Mouse (Mus musculus) heart, embryonic 11.5 days (tissue): ENCODE data around the gene P3h2. TPM values are rescaled to one million over a fixed set of nuclear protein-coding genes. Genes with fewer than 3 reads are reported as not detected.

Source experiments
- ATAC-seq: fragments of 200-750 bp; cut with Nextera tagmentation; replicated peaks from 2 replicates; pipeline ENCODE4 v1.8.0; 2017; ENCODE audit warnings: moderate library complexity; ENCODE audit not compliant: insufficient number of reproducible peaks, low FRiP score, low TSS enrichment
- H3K27ac ChIP-seq: fragments of 300-500 bp; sonication (generic); 2 replicates; pipeline ENCODE4 v1.5.1; 2014; ENCODE audit warnings: mild to moderate bottlenecking, low read depth, low read length
- H3K27me3 ChIP-seq: fragments of 300-500 bp; sonication (generic); 2 replicates; pipeline ENCODE4 v1.6.1; 2014; ENCODE audit warnings: mild to moderate bottlenecking, low read length, mixed read lengths; ENCODE audit not compliant: control insufficient read depth, insufficient read depth
- H3K36me3 ChIP-seq: fragments of 300-500 bp; sonication (generic); 2 replicates; pipeline ENCODE4 v1.6.1; 2014; ENCODE audit warnings: mild to moderate bottlenecking, low read length, moderate library complexity, mixed read lengths; ENCODE audit not compliant: control insufficient read depth, insufficient read depth
- H3K4me1 ChIP-seq: fragments of 300-500 bp; sonication (generic); 2 replicates; pipeline ENCODE4 v1.6.1; 2014; ENCODE audit warnings: low read length; ENCODE audit not compliant: control insufficient read depth, insufficient read depth
- H3K4me2 ChIP-seq: fragments of 300-500 bp; sonication (generic); 2 replicates; pipeline ENCODE4 v1.6.1; 2014; ENCODE audit warnings: mild to moderate bottlenecking, moderate library complexity
- H3K4me3 ChIP-seq: fragments of 300-500 bp; sonication (generic); 2 replicates; pipeline ENCODE4 v1.5.1; 2014; ENCODE audit warnings: low read depth, low read length
- H3K9ac ChIP-seq: fragments of 300-500 bp; sonication (generic); 2 replicates; pipeline ENCODE4 v1.6.1; 2014; ENCODE audit warnings: mild to moderate bottlenecking, low read depth, low read length, moderate library complexity
- H3K9me3 ChIP-seq: fragments of 300-500 bp; sonication (generic); replicated peaks from 2 replicates; pipeline ENCODE4 v1.6.1; 2016; ENCODE audit warnings: low read length; ENCODE audit not compliant: control insufficient read depth
- WGBS: fragments of 180-500 bp; shearing (Covaris S2); extraction: QIAGEN DNeasy Blood & Tissue Kit; methylation state at CpG from one replicate; pipeline ENCODE4 v1.1.7; 2014; ENCODE audit not compliant: insufficient replicate concordance; 5-methylcytosine and 5-hydroxymethylcytosine counted together
- polyA plus RNA-seq: library from polyadenylated mRNA; unstranded; fragments of >200 nt; fragmentation: Nextera tagmentation; extraction: Ambion mirVana; gene quantifications from 2 replicates; pipeline ENCODE4 v1.2.1, GENCODE M21; 2014

Gene P3h2
- polyA plus RNA-seq = 18.2 and 18.9 TPM in 2 replicates

GRCm38 (mm10) chr16:26105115-26105974, at the start of gene P3h2:
Gene P3h2 (minus strand): TSS chr16:26105784.
- Histone ChIP-seq H3K4me3 (peak within 1 kb of the TSS; percentile 84), H3K4me2 (peak within 1 kb of the TSS; percentile 68), H3K9me3 (no peaks in the 10 kb centered on the region), H3K9ac (peak within 1 kb of the TSS; percentile 91), H3K36me3 (peaks cover 3% of the 10 kb centered on the region; the same call in 1 of the 2 replicates), H3K27me3 (no peaks in the 10 kb centered on the region), H3K27ac (peak within 1 kb of the TSS; percentile 94), H3K4me1 (peaks cover 6% of the 10 kb centered on the region)
- under 1% methylated on average over 93 of the region's 101 CpGs for WGBS
- peak; percentile 87 for ATAC-seq

DNA sequence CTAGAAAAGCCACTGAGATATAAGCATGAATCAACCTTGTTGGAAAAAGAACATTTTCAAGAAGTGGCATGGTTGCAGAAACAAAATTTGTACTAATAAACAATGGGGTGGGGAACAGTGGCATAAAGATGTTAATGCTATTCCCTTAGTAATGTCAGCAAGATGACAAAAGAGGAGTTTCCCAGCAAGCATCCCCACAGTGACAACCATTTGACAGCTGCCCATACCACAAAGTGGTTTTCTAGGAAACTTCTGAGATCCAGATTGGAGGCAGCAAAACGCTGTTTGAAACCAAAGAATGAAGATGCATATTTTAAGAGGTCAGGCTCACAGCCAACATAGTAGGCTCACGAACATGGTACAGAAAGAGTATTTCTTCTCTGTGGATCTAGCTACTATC, 46.7 kb upstream of the P3h2 start:
- no peak overlapping the region for H3K9ac ChIP-seq
- no peaks in the 10 kb centered on the region for H3K27me3 ChIP-seq
- H3K9me3 ChIP-seq = no peaks in the 10 kb centered on the region
- H3K4me1 ChIP-seq = no peaks in the 10 kb centered on the region
- no peak overlapping the region for H3K4me3 ChIP-seq
- no peak overlapping the region for H3K4me2 ChIP-seq
- H3K27ac ChIP-seq = no peak overlapping the region
- ATAC-seq = no peak
- 91% methylated on average over 2 of the region's 2 CpGs for WGBS
- no peaks in the 10 kb centered on the region for H3K36me3 ChIP-seq

DNA sequence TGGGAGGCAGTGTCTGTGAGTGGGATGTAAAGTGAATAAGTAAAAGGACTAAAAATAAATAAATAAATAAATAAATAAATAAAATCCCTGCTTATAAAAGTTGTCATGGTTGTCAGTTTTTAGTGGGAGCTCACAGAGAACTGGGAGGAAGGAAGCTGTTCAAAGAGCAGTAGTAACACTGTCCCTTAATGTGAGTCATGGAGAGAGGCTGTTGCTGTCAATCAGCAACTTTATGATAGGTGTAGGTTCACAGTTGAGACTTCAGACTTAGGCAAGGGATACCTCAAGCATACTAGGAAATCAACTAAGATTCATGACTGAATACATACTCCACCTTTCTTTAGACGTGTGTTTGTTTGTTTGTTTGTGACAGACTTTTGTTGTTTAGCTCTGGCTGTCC, 45.4 kb upstream of the P3h2 start:
- no peaks in the 10 kb centered on the region for H3K9me3 ChIP-seq
- H3K4me2 ChIP-seq = no peak overlapping the region
- ATAC-seq = no peak
- no peaks in the 10 kb centered on the region for H3K4me1 ChIP-seq
- no peak overlapping the region for H3K27ac ChIP-seq
- H3K36me3 ChIP-seq = no peaks in the 10 kb centered on the region
- WGBS = 74% methylated on average over 1 of the region's 1 CpGs
- H3K4me3 ChIP-seq = no peak overlapping the region
- no peaks in the 10 kb centered on the region for H3K27me3 ChIP-seq
- no peak overlapping the region for H3K9ac ChIP-seq

GRCm38 (mm10) chr16:26146853-26147252, 41.3 kb upstream of the P3h2 start:
- Histone ChIP-seq H3K4me1 (no peaks in the 10 kb centered on the region), H3K36me3 (no peaks in the 10 kb centered on the region), H3K9me3 (no peaks in the 10 kb centered on the region), H3K27me3 (no peaks in the 10 kb centered on the region), H3K4me3 (no peak overlapping the region), H3K4me2 (no peak overlapping the region), H3K27ac (no peak overlapping the region), H3K9ac (no peak overlapping the region)
- no peak for ATAC-seq
- 71% methylated on average over 1 of the region's 1 CpGs for WGBS

DNA sequence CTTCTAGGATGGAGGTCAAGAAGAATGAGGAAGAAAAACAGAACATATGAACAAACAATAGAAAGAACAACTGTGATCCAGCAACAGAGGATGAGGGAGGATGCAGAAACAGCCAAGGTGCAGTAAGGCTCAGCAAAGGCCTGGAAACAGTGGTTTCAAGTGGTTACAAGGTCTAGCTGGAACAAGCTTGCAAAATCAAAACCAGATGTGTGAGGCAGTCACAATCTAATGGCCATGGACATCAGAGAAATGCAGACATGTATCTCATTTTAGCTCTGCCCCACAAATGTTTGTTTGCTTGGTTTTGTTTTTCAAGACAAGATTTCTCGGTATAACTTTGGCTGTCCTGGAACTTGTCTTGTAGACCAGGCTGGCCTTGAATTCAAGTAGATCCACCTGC, 25.5 kb upstream of the P3h2 start:
- no peak overlapping the region for H3K27ac ChIP-seq
- H3K9me3 ChIP-seq = no peaks in the 10 kb centered on the region
- H3K27me3 ChIP-seq = no peaks in the 10 kb centered on the region
- no peak for ATAC-seq
- H3K4me3 ChIP-seq = no peak overlapping the region
- H3K4me2 ChIP-seq = no peak overlapping the region
- 80% methylated on average over 1 of the region's 1 CpGs for WGBS
- no peak overlapping the region for H3K9ac ChIP-seq
- H3K4me1 ChIP-seq = no peaks in the 10 kb centered on the region
- no peaks in the 10 kb centered on the region for H3K36me3 ChIP-seq

DNA sequence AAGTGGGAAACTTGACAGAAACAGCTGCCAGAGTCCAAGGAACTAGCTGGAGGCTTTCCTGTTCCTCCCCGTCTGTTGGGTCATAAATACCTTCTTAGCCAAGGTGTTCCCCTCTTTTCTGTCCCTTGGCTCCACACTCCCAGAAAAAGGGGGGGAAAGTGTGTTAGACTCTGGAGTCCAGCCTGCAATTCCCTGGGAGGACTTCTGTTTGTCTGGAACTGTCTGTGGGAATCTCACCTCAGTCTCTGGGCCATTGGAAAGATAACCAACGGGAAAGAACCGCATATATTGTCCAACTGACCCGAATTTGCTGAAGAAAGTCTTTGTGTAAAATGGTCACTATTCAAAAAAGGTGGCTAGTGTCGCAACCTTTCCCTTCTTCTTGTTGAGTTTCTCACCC, 1.0 kb upstream of the P3h2 start:
- no peaks in the 10 kb centered on the region for H3K9me3 ChIP-seq
- peak overlapping the region; percentile 68 for H3K4me2 ChIP-seq
- no peak overlapping the region for H3K9ac ChIP-seq
- no peaks in the 10 kb centered on the region for H3K27me3 ChIP-seq
- no peak overlapping the region for H3K4me3 ChIP-seq
- no peak for ATAC-seq
- peaks cover 6% of the 10 kb centered on the region for H3K4me1 ChIP-seq
- H3K27ac ChIP-seq = no peak overlapping the region
- peaks cover 3% of the 10 kb centered on the region; the same call in 1 of the 2 replicates for H3K36me3 ChIP-seq
- WGBS = 68% methylated on average over 5 of the region's 5 CpGs

- 4% methylated on average over 5 of the region's 5 CpGs for WGBS
- Histone ChIP-seq H3K9me3 (no peaks in the 10 kb centered on the region), H3K36me3 (peaks cover 3% of the 10 kb centered on the region; the same call in 1 of the 2 replicates), H3K9ac (peak overlapping the region; percentile 91), H3K4me2 (peak overlapping the region; percentile 68), H3K4me1 (peaks cover 6% of the 10 kb centered on the region), H3K27ac (peak overlapping the region; percentile 94), H3K4me3 (peak overlapping the region; percentile 84), H3K27me3 (no peaks in the 10 kb centered on the region)
- ATAC-seq = peak; percentile 70
Measured at GRCm38 (mm10) chr16:26106041-26106617, 545 bp upstream of the P3h2 start.

DNA sequence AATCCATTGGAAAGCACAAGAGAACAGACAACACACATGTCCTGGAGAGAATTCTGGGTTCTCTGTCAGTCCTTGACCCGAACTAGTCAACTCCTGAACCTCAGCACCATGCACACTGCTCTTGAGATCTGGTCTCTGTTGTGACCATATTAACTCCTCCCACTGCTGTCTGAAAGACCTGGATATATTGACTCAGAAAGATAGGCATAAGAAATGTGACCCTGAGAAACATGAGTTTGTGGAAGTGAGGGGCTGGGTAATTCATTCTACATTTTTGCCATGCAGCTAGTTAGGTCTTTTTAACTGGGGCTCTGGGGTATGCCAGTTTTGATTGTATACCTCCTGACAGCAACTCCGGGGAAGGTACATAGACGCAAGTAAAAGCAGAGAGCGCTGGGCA, 1.3 kb downstream of the P3h2 start:
- peak overlapping the region; percentile 68 for H3K4me2 ChIP-seq
- peak overlapping the region; percentile 84 for H3K4me3 ChIP-seq
- peaks cover 6% of the 10 kb centered on the region for H3K4me1 ChIP-seq
- WGBS = 21% methylated on average over 4 of the region's 4 CpGs
- no peak for ATAC-seq
- no peaks in the 10 kb centered on the region for H3K9me3 ChIP-seq
- no peak overlapping the region for H3K27ac ChIP-seq
- peak overlapping the region; percentile 91; the same call in 1 of the 2 replicates for H3K9ac ChIP-seq
- peaks cover 3% of the 10 kb centered on the region; the same call in 1 of the 2 replicates for H3K36me3 ChIP-seq
- no peaks in the 10 kb centered on the region for H3K27me3 ChIP-seq
